Mouse (Mus musculus) ES-Bruce4 (cell line): ENCODE data around the gene Klhl26.

Experiments
- CTCF ChIP-seq: IDR thresholded peaks from one replicate; pipeline ENCODE4 v1.8.1; 2011; ENCODE audit warnings: low read depth, low read length
- EP300 ChIP-seq: IDR thresholded peaks from 2 replicates; pipeline ENCODE4 v1.6.1; 2011; ENCODE audit warnings: low read depth, low read length; ENCODE audit not compliant: insufficient read depth

DNA sequence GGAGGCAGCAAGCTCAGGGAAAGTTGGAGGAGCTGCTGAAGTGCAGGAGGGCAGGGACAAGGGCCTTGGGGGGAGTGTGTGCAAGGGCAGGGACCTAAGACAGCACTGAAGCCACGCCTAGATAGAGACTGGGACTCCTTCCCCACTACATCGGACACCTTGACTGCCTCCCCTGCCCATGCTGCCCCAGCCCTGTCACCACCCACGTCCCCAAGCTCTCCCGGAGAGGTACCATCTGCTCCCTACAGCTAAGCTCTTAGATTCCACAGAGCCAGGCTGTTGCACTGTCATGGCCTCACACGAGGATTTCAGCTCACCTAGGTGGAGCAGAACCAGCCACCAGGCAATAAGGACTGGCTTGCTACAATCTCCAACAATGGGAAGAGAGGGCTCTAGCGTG is 59.8 kb downstream of the Klhl26 start:
- TF ChIP-seq CTCF (no peak), EP300 (no peak)
